Mouse (Mus musculus) forebrain, embryonic 12.5 days (tissue): ENCODE data around the gene Nr1h2. TPM values are rescaled to one million over a fixed set of nuclear protein-coding genes. Genes with fewer than 3 reads are reported as not detected.

ENCODE experiments used
- ATAC-seq: fragments of 200-750 bp; cut with Nextera tagmentation; 2 replicates; pipeline ENCODE4 v1.8.0; 2017; ENCODE audit warnings: moderate TSS enrichment; ENCODE audit not compliant: low FRiP score
- H3K27ac ChIP-seq: fragments of 300-500 bp; sonication (generic); 2 replicates; pipeline ENCODE4 v1.5.1; 2016; ENCODE audit warnings: mild to moderate bottlenecking
- H3K27me3 ChIP-seq: fragments of 300-500 bp; sonication (generic); 2 replicates; pipeline ENCODE4 v1.6.1; 2016; ENCODE audit warnings: mild to moderate bottlenecking
- H3K36me3 ChIP-seq: fragments of 300-500 bp; sonication (generic); replicated peaks from 2 replicates; pipeline ENCODE4 v1.6.1; 2016; ENCODE audit warnings: mild to moderate bottlenecking
- H3K4me1 ChIP-seq: fragments of 300-500 bp; sonication (generic); 2 replicates; pipeline ENCODE4 v1.6.1; 2016
- H3K4me2 ChIP-seq: fragments of 300-500 bp; sonication (generic); 2 replicates; pipeline ENCODE4 v1.6.1; 2016; ENCODE audit warnings: mild to moderate bottlenecking, moderate library complexity
- H3K4me3 ChIP-seq: fragments of 300-500 bp; sonication (generic); replicated peaks from 2 replicates; pipeline ENCODE4 v1.5.1; 2016; ENCODE audit warnings: mild to moderate bottlenecking
- H3K9ac ChIP-seq: fragments of 300-500 bp; sonication (generic); 2 replicates; pipeline ENCODE4 v1.6.1; 2016; ENCODE audit warnings: mild to moderate bottlenecking
- H3K9me3 ChIP-seq: fragments of 300-500 bp; sonication (generic); 2 replicates; pipeline ENCODE4 v1.6.1; 2016
- WGBS: fragments of 180-500 bp; shearing (Covaris S2); methylation state at CpG from one replicate; pipeline ENCODE4 v1.1.7; 2016; 5-methylcytosine and 5-hydroxymethylcytosine counted together
- microRNA-seq: library from miRNA; unstranded; fragments of <30 nt; microRNA quantifications from one replicate; pipeline ENCODE4, GENCODE M21; 2017
- polyA plus RNA-seq: library from polyadenylated mRNA; unstranded; fragments of >200 nt; fragmentation: Nextera tagmentation; extraction: Ambion mirVana; gene quantifications from 2 replicates; pipeline ENCODE4 v1.2.1, GENCODE M21; 2016

Gene Nr1h2
- polyA plus RNA-seq, 1 experiment from 2014 or later = 72.7 TPM

DNA sequence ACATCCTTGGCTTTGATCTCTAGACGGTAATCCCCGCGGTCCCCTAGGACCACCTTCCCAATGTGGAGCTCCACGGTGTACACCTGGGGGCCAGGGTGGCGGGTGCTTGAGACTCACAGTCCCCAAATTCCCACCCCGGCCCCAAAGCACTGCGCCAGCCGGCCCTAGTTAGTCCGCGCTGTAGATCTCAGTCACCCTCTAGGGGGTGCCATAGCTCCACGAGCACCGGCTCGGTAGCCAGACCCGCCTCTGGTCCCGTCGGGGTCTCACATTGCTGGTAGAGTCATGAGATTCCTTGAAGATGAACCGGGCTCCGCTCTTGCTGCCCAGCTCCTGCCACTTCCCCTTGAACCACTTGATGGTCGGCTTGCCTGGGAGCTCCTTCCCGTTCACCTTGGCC lies 32.0 kb downstream of the Nr1h2 start:
- no peak overlapping the region for H3K4me3 ChIP-seq
- H3K4me2 ChIP-seq = peak overlapping the region; percentile 44
- no peak overlapping the region for H3K27ac ChIP-seq
- H3K9me3 ChIP-seq = peaks cover 3% of the 10 kb centered on the region; the same call in 1 of the 2 replicates
- H3K27me3 ChIP-seq = peaks cover 68% of the 10 kb centered on the region
- ATAC-seq = peak; percentile 68; the same call in 1 of the 2 replicates
- H3K36me3 ChIP-seq = no peaks in the 10 kb centered on the region
- peak overlapping the region; percentile 33; the same call in 1 of the 2 replicates for H3K9ac ChIP-seq
- 3% methylated on average over 20 of the region's 20 CpGs for WGBS
- H3K4me1 ChIP-seq = peaks cover 16% of the 10 kb centered on the region

DNA sequence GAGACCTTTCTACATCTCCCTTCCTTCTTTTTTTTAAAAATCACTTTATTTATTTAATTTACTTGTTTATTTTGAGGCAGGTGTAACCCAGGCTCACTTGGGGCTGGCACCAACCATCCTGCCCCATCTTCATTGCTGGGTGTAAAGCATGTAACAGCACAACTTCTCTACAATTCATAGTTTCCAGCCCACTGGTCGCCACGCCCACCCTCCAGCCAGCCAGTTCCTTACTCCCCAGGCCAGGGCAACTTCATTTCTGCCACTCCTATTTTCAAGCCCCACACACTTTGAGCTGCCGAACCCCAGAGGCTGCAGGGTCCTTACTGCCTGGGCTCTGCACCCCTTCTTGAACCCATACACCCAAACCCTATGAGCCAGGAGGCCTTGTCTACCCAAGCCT lies 32.8 kb downstream of the Nr1h2 start:
- H3K4me3 ChIP-seq = no peak overlapping the region
- ATAC-seq = no peak
- H3K4me1 ChIP-seq = peaks cover 16% of the 10 kb centered on the region
- H3K36me3 ChIP-seq = no peaks in the 10 kb centered on the region
- 67% methylated on average over 3 of the region's 3 CpGs for WGBS
- H3K9me3 ChIP-seq = peaks cover 3% of the 10 kb centered on the region; the same call in 1 of the 2 replicates
- no peak overlapping the region for H3K27ac ChIP-seq
- H3K4me2 ChIP-seq = no peak overlapping the region
- H3K9ac ChIP-seq = no peak overlapping the region
- peaks cover 68% of the 10 kb centered on the region for H3K27me3 ChIP-seq

- Histone ChIP-seq H3K27ac (no peak overlapping the region), H3K9me3 (peaks cover 3% of the 10 kb centered on the region; the same call in 1 of the 2 replicates), H3K4me3 (no peak overlapping the region), H3K27me3 (peaks cover 66% of the 10 kb centered on the region), H3K4me1 (peaks cover 6% of the 10 kb centered on the region; the same call in 1 of the 2 replicates), H3K9ac (no peak overlapping the region), H3K36me3 (no peaks in the 10 kb centered on the region), H3K4me2 (no peak overlapping the region)
- ATAC-seq = no peak
- WGBS = 72% methylated on average over 9 of the region's 9 CpGs
Observed at GRCm38 (mm10) chr7:44519240-44519913, 34.4 kb downstream of the Nr1h2 start.

- no peaks in the 10 kb centered on the region for H3K4me1 ChIP-seq
- no peak overlapping the region for H3K9ac ChIP-seq
- no peak overlapping the region for H3K27ac ChIP-seq
- no peak overlapping the region for H3K4me3 ChIP-seq
- H3K4me2 ChIP-seq = no peak overlapping the region
- H3K27me3 ChIP-seq = peaks cover 36% of the 10 kb centered on the region
- H3K9me3 ChIP-seq = peaks cover 2% of the 10 kb centered on the region; the same call in 1 of the 2 replicates
- no peak for ATAC-seq
- H3K36me3 ChIP-seq = no peaks in the 10 kb centered on the region
Observed at GRCm38 (mm10) chr7:44507491-44507890, 46.3 kb downstream of the Nr1h2 start.

DNA sequence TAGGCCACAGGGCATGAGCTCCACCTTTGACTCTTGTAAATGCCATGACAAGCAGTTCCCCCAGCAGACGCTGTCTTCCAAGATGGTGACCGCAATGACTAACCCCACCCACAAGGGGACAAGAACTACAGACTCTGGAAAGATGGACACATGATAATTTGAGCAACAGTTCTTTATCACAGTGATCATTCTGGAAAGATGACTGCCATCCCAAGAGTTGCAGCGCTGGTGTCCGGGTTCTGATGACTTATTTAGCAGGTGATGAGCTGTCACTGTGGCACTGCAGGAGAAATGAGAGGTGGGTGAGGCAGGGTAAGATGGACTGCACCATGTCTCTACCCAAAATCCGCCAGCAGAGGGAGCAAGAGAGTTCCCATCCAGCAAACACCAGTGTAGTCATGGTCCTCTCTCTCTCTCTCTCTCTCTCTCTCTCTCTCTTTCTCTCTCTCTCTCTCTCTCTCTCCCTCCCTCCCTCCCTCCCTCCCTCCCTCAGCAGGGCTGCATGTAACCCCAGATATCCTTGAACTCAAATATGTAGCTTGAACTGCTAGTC lies 52.1 kb downstream of the Nr1h2 start:
- Histone ChIP-seq H3K9me3 (no peaks in the 10 kb centered on the region), H3K4me3 (no peak overlapping the region), H3K27ac (no peak overlapping the region), H3K4me1 (peaks cover 12% of the 10 kb centered on the region), H3K27me3 (peaks cover 25% of the 10 kb centered on the region), H3K9ac (no peak overlapping the region), H3K4me2 (no peak overlapping the region), H3K36me3 (peaks cover 7% of the 10 kb centered on the region; the same call in 1 of the 2 replicates)
- WGBS = 36% methylated on average over 5 of the region's 5 CpGs
- peak; percentile 51; the same call in 1 of the 2 replicates for ATAC-seq

DNA sequence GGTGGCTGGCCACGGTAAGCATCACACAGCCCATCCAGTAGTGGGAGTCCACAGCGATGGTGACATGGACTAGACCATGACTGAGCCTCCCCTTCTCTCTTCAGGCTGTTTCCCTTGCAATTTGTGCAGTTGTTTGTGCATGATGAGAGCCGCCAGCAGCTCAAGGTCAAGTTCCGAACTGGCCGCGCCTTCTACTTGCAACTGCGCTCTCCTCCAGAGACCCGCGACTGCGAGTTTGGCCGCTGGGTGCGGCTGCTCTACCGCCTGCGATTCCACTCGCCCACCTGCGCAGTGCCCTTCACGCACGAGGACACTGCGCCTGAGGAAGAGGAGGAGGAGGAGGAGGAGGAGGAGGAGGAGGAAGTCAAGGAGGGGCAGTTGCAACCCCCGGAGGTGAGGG lies 53.7 kb downstream of the Nr1h2 start:
- Histone ChIP-seq H3K9me3 (no peaks in the 10 kb centered on the region), H3K27me3 (peaks cover 25% of the 10 kb centered on the region), H3K4me2 (no peak overlapping the region), H3K9ac (no peak overlapping the region), H3K4me1 (peaks cover 20% of the 10 kb centered on the region), H3K27ac (no peak overlapping the region), H3K4me3 (no peak overlapping the region), H3K36me3 (peaks cover 7% of the 10 kb centered on the region; the same call in 1 of the 2 replicates)
- ATAC-seq = no peak
- 70% methylated on average over 20 of the region's 20 CpGs for WGBS

Small RNA genes lying within 50 kb of the gene (microRNA-seq; reads per million reads assigned to microRNA genes)
- gene Mir7053 = 0.97 reads per million

Other genes with a start within 250 kb of the Nr1h2 start
- 2.5 and 2.9 TPM in 2 replicates for gene Clec11a, start 247.0 kb downstream of the Nr1h2 start, polyA plus RNA-seq
- gene Shank1, start 243.7 kb downstream of the Nr1h2 start, polyA plus RNA-seq = 7.7 and 8.0 TPM in 2 replicates
- gene Syt3, start 169.8 kb downstream of the Nr1h2 start, polyA plus RNA-seq = 5.5 and 6.6 TPM in 2 replicates
- gene 1700008O03Rik, start 168.1 kb downstream of the Nr1h2 start, polyA plus RNA-seq = 0.86 and 1.5 TPM in 2 replicates
- gene Lrrc4b, start 124.9 kb downstream of the Nr1h2 start, polyA plus RNA-seq = 10.6 and 12.0 TPM in 2 replicates
- 4.8 TPM in 2 replicates for gene Aspdh, start 88.6 kb downstream of the Nr1h2 start, polyA plus RNA-seq
- gene Josd2, start 86.0 kb downstream of the Nr1h2 start, polyA plus RNA-seq = 47.2 and 56.8 TPM in 2 replicates
- 121 and 125 TPM in 2 replicates for gene Emc10, start 57.4 kb downstream of the Nr1h2 start, polyA plus RNA-seq
- gene Fam71e1, start 57.4 kb downstream of the Nr1h2 start, polyA plus RNA-seq = 29.8 and 34.2 TPM in 2 replicates
- 0.13 and 0.17 TPM in 2 replicates for gene Mybpc2, start 29.3 kb downstream of the Nr1h2 start, polyA plus RNA-seq
- gene Spib, start 21.9 kb downstream of the Nr1h2 start, polyA plus RNA-seq = not detected in 2 replicates
- 111 and 126 TPM in 2 replicates for gene Pold1, start 5.1 kb downstream of the Nr1h2 start, polyA plus RNA-seq
- gene Napsa, start 18.4 kb upstream of the Nr1h2 start, polyA plus RNA-seq = 0.38 and 0.51 TPM in 2 replicates
- 1.7 and 1.9 TPM in 2 replicates for gene Kcnc3, start 36.7 kb upstream of the Nr1h2 start, polyA plus RNA-seq
- 2.1 and 2.3 TPM in 2 replicates for gene Myh14, start 116.9 kb upstream of the Nr1h2 start, polyA plus RNA-seq
- not detected in 2 replicates for gene Izumo2, start 154.8 kb upstream of the Nr1h2 start, polyA plus RNA-seq
- 39.1 and 42.0 TPM in 2 replicates for gene Vrk3, start 194.5 kb upstream of the Nr1h2 start, polyA plus RNA-seq
- gene Zfp473, start 197.1 kb upstream of the Nr1h2 start, polyA plus RNA-seq = 2.3 and 2.4 TPM in 2 replicates